In the genomic region with DNA sequence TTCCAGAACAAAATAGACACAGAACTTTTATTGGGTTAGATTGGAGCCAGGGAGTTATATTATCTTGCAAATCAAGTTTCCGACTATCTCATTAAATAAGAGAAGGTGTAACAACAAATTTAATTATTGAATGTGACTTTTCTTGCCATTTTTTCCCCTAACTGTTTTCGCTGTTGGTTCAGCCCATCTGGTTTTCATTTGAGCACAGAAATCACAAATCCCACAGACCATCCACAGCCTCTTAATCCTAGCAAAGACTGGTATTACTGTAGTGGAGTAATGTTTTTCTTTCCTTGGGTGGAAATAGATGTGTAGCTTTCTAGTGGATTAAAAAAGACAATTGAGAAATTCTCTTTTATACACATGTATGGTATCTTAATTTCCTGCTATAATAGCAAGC, we compare ENCODE assay signal across 16 mouse cellular contexts.
"Had no signal": no experiment of that assay in that cellular context is flagged by ENCODE, and none has a peak within 500 bp of the region (broad histone marks: within the 10 kb centered on the region; RNA-seq: fewer than 3 reads in every experiment).

No protein-coding gene starts in this region.

- ATAC-seq: liver, postnatal 0 days; lung, postnatal 0 days; midbrain, embryonic 13.5 days had no signal

- H3K4me3 ChIP-seq: layer of hippocampus, adult 2 months; limb, embryonic 15.5 days; midbrain, embryonic 13.5 days had no signal

- H3K9ac ChIP-seq: limb, embryonic 15.5 days; liver, embryonic 14.5 days; liver, postnatal 0 days; lung, embryonic 14.5 days; midbrain, embryonic 13.5 days had no signal

- H3K36me3 ChIP-seq: limb, embryonic 15.5 days; midbrain, embryonic 13.5 days had no signal

- DNase-seq: kidney, adult 9 months; kidney, postnatal 25 days; layer of hippocampus, adult 9-11 months; liver, postnatal 0 days; lung, embryonic 14.5 days; thymus, adult 2 months; thymus, postnatal 14 days; thymus, postnatal 4 days had no signal

- H3K27ac ChIP-seq: layer of hippocampus, adult 2 months; limb, embryonic 15.5 days; liver, embryonic 14.5 days; macrophage; midbrain, embryonic 13.5 days; stomach, postnatal 0 days had no signal

- H3K4me2 ChIP-seq: limb, embryonic 15.5 days; liver, embryonic 11.5 days; lung, embryonic 14.5 days; midbrain, embryonic 13.5 days had no signal

- H3K9me3 ChIP-seq: limb, embryonic 15.5 days; midbrain, embryonic 13.5 days had no signal

- H3K27me3 ChIP-seq: limb, embryonic 15.5 days; midbrain, embryonic 13.5 days had no signal
